Mouse (Mus musculus) A20 (cell line): ENCODE results near the gene Fam19a2.

Source experiments
- DNase-seq: peaks from one replicate; pipeline ENCODE4 v3.0.0-alpha.2; 2011; ENCODE audit warnings: low read depth, low spot score

Fam19a2 gene

GRCm38 (mm10) chr10:123385641-123386040 lies 121.8 kb downstream of the Fam19a2 start:
- DNase-seq = no peak

GRCm38 (mm10) chr10:123395429-123395828 lies 131.6 kb downstream of the Fam19a2 start:
- DNase-seq = no peak

- DNase-seq = no peak
These were observed 134.3 kb downstream of the Fam19a2 start for GRCm38 (mm10) chr10:123398136-123398535.

- no peak for DNase-seq
These were observed 137.4 kb downstream of the Fam19a2 start for GRCm38 (mm10) chr10:123401188-123401587.

GRCm38 (mm10) chr10:123402460-123402859 lies 138.7 kb downstream of the Fam19a2 start:
- no peak for DNase-seq

GRCm38 (mm10) chr10:123414953-123415352 lies 151.2 kb downstream of the Fam19a2 start:
- no peak for DNase-seq

- no peak for DNase-seq
These were observed 152.2 kb downstream of the Fam19a2 start for GRCm38 (mm10) chr10:123416024-123416423.

GRCm38 (mm10) chr10:123418616-123419173 lies 154.9 kb downstream of the Fam19a2 start:
- DNase-seq = no peak

- no peak for DNase-seq
These were observed 156.5 kb downstream of the Fam19a2 start for GRCm38 (mm10) chr10:123420249-123420648.

GRCm38 (mm10) chr10:123424482-123424881 lies 160.7 kb downstream of the Fam19a2 start:
- DNase-seq = no peak

GRCm38 (mm10) chr10:123426527-123427363 lies 162.9 kb downstream of the Fam19a2 start:
- no peak for DNase-seq

- no peak for DNase-seq
These were observed 167.8 kb downstream of the Fam19a2 start for GRCm38 (mm10) chr10:123431569-123431968.

- DNase-seq = no peak
These were observed 173.8 kb downstream of the Fam19a2 start for GRCm38 (mm10) chr10:123437576-123437975.

GRCm38 (mm10) chr10:123456800-123457199 lies 193.0 kb downstream of the Fam19a2 start:
- DNase-seq = no peak

GRCm38 (mm10) chr10:123460466-123460865 lies 196.7 kb downstream of the Fam19a2 start:
- no peak for DNase-seq

GRCm38 (mm10) chr10:123462305-123462704 lies 198.5 kb downstream of the Fam19a2 start:
- no peak for DNase-seq

- no peak for DNase-seq
These were observed 251.0 kb downstream of the Fam19a2 start for GRCm38 (mm10) chr10:123514749-123515148.

GRCm38 (mm10) chr10:123520613-123521012 lies 256.8 kb downstream of the Fam19a2 start:
- no peak for DNase-seq

GRCm38 (mm10) chr10:123521203-123521602 lies 257.4 kb downstream of the Fam19a2 start:
- DNase-seq = no peak

- DNase-seq = no peak
These were observed 261.6 kb downstream of the Fam19a2 start for GRCm38 (mm10) chr10:123525424-123525823.

- DNase-seq = no peak
These were observed 262.3 kb downstream of the Fam19a2 start for GRCm38 (mm10) chr10:123526059-123526458.

GRCm38 (mm10) chr10:123536143-123536542 lies 272.3 kb downstream of the Fam19a2 start:
- no peak for DNase-seq

GRCm38 (mm10) chr10:123548391-123548790 lies 284.6 kb downstream of the Fam19a2 start:
- DNase-seq = no peak
